Mouse (Mus musculus) gastrocnemius, adult 18-20 months (tissue): ENCODE measurements at regions not wholly inside any gene's neighbourhood (a gene's known extent, or its start where the extent isn't known, plus 50 kb on each side); places are given as distances from the start of the nearest gene placed in this dataset.
A peak's percentile ranks its signal among the peaks of the same experiment; 100 is the strongest.
"Not testable (repeated sequence)": the region's sequence is repeated elsewhere in the genome, so short reads cannot be mapped to it uniquely, and the experiment has no call there.

ENCODE experiments used
- DNase-seq: peaks from one replicate; pipeline ENCODE4 v3.0.0; 2021; ENCODE audit warnings: low spot score

GRCm38 (mm10) chr14:76964046-76964445, 72.5 kb upstream of the Ccdc122 start:
- DNase-seq: no peak

- DNase-seq: peak; percentile 34
Measured at GRCm38 (mm10) chr14:76958875-76959274, 77.7 kb upstream of the Ccdc122 start.

DNA sequence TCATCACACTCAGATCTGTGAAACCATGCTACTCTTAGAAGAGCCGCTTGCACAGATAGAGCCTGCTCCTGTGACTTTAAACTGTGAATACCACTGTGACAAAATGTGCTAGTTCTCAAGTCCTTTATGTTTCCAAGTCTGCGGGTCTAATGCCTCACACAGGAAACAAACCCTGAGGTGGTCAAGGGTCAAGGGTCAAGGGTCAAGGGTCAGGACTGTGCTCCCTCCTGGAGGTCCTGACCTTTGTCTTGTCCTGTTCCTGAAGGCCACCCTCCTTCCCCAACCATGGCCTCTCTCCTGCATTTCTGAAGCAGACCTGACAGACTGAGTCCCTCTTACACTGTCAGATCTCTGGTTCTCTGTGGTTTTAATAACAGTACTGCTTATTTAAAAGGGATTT, 79.4 kb upstream of the Ccdc122 start:
- DNase-seq: no peak

DNA sequence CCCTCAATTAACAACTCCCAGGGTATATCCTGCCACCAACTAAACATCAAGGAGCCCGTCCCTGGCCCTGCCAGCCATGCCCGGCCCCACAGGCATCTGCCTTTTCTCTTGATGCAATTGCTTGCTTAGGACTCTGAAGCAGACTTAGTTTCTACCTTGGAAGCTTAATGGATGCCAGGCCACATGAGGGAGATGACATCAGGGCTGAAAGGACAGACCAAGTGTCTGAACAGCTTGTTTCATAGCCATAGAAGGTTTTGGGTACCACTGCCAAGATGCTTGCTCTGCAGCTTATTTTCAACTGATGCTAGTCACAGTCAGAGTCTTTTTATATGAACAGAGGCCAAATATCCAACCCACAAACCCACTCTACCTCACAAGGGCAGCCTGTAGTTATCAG, 83.4 kb upstream of the Ccdc122 start:
- DNase-seq: no peak

DNA sequence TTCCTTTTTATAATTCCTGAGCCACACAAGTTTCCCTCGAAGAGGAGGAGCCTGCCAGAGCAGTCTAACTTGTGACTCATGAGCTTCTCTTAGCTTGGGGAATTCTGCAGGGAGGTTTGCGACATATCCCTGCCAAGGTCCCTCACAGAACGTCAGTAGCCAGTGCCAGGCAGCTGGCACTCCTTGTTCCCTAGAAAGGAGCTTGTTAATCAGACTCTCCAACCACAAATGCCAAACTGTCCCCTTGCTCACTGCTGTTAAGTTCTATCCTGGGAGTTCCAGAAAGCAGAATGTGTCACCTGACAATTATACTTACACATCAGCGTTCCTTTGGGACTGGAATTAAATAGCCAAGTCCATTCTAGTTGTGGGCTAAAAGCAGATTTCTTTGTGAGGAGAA, 85.1 kb upstream of the Ccdc122 start:
- peak; percentile 69 for DNase-seq

DNA sequence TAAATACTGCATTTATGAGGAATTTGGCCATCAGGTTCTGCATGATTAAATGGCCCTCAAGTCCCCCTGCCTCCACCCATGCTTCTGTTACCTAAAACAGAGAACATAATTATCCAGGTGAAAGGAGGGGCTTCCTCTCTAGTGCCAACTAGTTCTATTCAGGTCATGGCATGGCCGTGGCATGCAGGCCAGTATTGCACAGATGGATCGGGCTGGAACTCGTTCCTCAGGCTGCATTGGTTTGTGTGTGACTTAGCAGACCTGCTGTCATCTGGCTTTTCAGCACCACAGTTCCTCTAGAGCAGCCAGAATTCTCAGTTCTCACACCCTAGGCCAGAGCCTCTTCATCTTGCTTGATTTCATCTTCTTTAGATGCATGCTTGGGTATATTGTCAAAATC, 87.2 kb upstream of the Ccdc122 start:
- DNase-seq: no peak

GRCm38 (mm10) chr14:76948948-76949347, 87.6 kb upstream of the Ccdc122 start:
- peak; percentile 40 for DNase-seq

GRCm38 (mm10) chr14:76948481-76948880, 88.1 kb upstream of the Ccdc122 start:
- no peak for DNase-seq

DNA sequence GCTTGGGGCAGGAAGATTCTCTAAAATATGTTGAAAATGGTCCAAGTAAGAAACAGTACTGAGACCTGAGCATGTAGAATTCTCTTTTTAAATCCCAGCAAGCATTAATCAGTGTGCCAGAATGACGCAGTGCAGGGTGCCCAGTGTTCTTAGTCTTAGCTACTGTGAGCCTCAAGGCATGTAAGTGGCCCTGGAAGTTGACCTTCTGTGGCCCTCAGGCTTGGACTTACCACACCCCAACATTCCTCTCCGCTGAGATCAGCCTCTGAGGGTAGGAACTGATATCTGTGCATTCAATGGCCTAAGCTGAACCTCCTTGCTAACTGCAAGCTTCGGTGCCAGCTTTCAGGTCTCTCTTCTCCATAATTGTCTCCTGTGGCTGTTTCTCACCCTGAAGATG, 89.4 kb upstream of the Ccdc122 start:
- DNase-seq: no peak

DNA sequence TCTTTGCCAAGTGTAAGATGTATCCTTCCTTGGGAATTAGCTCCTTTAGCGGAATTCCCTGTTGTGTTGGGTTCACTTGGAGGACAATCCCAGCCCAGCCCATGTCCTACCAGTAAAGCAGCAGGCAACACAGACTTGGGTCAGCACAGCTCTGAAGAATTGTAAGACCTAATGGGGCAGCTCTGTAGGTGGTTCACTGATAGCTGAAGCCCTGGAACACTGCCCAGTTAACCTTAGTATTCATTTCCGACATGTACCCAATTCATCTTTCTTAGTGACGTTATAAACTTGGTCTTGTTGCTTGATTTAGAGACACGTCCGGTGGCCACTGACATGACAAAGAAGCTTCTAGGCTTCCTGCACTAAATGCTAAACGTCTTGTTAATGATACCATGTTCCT, 90.9 kb upstream of the Ccdc122 start:
- DNase-seq: no peak

- DNase-seq: peak; percentile 5
Measured at GRCm38 (mm10) chr14:76941474-76942212, 94.9 kb upstream of the Ccdc122 start.

DNA sequence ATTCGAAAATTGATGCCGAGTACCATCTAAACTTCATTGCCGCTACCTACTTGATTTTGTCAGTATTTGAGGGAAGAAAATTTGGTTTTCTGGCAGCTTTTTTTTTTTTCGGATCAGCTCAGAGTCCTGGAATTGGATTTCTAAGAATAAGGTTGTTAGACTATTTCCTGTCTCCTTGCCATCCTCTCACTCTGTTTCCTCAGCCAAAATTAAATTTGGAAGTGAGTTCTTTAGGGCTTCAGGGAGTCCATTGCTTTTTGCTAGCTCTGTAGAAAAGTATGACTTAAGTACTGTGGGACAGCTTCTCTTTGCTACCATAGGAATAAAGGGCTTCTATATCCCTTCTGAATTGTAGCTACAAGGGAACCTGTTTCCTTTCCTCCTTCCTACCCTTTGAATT, 96.1 kb upstream of the Ccdc122 start:
- no peak for DNase-seq

DNA sequence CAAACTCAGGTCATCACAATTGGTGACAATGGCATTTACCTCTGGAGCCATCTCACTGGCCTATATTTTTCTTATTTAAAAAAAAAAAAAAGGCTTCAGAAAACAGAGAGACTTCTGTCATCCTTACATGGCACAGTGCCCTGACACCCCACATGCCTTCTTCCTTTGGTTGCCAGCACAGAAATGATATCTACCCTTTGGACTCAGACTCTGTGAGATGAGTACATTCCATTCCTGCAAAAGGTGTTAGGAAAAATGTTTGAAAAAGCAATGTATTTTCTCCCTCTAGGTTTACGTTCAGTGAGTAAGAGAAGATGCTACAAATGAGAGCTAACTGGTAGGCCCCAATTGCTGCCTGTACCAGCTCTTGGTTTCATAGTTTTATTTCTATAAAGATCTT, 99.9 kb upstream of the Ccdc122 start:
- no peak for DNase-seq

GRCm38 (mm10) chr14:76936051-76936450, 100.5 kb upstream of the Ccdc122 start:
- DNase-seq: not testable (repeated sequence)

DNA sequence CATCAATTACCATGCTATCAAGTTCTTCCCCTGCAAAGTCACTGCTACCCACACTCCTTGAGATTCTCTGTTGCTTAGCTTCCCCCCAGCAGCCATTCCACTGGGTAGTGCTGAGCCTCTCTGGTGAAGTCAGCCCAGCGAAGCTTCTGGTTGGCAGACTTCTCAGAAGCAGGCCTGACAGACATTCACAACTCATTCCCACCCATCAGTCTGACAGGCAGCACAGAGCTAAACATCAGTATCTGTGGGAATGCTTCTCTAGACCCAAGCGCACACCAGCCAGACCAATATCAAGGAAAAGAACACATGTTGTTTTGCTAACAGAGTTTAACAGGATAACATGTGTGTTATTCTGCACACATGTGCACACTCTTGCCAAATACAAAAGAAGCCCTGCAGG, 101.1 kb upstream of the Ccdc122 start:
- DNase-seq: no peak

GRCm38 (mm10) chr14:76932890-76933289, 103.7 kb upstream of the Ccdc122 start:
- no peak for DNase-seq

- no peak for DNase-seq
Measured at GRCm38 (mm10) chr14:76931398-76931797, 105.2 kb upstream of the Ccdc122 start.

GRCm38 (mm10) chr14:76929562-76929961, 107.0 kb upstream of the Ccdc122 start:
- DNase-seq: no peak

DNA sequence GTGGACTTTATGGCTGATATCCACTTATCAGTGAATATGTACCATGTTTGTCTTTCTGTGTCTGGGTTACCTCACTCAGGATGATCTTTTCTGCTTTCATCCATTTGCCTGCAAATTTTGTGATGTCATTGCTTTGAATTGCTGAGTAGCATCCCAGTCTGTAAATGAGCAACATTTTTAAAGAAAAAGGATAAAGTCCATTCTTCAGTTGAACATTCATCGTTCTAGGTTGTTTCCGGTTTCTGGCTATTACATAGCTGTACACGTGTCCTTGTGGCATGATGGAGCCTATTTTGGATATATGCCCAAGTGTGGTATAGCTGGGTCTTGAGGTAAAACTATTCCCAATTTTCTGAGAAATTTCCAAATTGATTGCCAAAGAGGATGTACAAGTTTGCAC, 107.9 kb upstream of the Ccdc122 start:
- no peak for DNase-seq

GRCm38 (mm10) chr14:76927245-76927806, 109.2 kb upstream of the Ccdc122 start:
- no peak for DNase-seq

DNA sequence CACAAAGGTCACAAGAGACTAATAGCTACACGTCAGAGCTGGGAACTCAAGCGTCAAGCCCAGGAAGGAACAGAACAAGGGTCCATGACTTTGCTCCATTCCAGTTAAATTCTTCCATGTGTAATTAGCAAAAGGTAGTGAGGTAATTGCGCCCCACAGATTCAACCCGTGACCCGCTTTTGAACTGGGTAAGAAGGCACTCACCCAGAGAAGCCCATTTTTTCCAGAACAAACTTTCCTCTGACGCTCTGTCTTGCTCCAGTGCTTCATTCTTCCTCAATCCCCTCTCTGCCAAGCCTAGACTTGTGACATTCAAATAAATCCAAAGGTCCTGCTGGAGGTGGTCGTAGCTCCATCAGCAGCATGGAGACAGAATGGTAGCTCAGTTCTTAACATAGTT, 110.2 kb upstream of the Ccdc122 start:
- DNase-seq: no peak

GRCm38 (mm10) chr14:76922399-76922939, 114.1 kb upstream of the Ccdc122 start:
- no peak for DNase-seq

DNA sequence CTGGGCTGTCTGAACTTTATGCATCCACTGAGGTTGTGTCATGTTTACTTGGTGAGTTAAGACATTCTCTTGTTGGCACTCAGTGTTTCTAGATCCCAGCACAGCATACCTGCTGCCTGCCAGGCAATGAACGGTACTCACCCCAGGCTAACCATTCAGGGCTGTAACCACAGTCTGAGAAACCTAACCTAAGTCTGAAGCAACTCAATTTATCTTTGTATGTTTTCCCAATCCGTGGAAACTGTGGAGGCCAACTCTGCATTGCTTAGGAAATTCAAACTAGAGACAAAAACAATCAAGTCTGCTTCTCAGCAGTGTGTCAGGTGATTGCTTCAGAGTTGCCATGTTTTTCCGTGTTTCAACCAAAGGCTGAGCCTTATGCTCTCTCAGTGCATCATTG, 118.5 kb upstream of the Ccdc122 start:
- DNase-seq: no peak
